Mouse (Mus musculus): ENCODE data around the gene Speer4f2. TPM values are rescaled to one million over a fixed set of nuclear protein-coding genes. Genes with fewer than 3 reads are reported as not detected.
"Not testable (repeated sequence)": the region's sequence is repeated elsewhere in the genome, so short reads cannot be mapped to it uniquely, and the experiment has no call there.

The Speer4f2 gene
- polyA plus RNA-seq (2012; ENCODE audit: insufficient read depth, insufficient read length, low replicate concordance, missing spikeins) = not detected in 2 replicates

- H3K4me3 ChIP-seq (ENCODE audit: insufficient read depth, low read depth, low read length); H3K4me1 ChIP-seq (ENCODE audit: control insufficient read depth, insufficient read depth, low read length); H3K27ac ChIP-seq (ENCODE audit: insufficient read depth, low read depth, low read length): not testable (repeated sequence)
- 85% methylated on average over 1 of the region's 1 CpGs for WGBS
These were observed at the start of gene Speer4f2 for GRCm38 (mm10) chr5:17372880-17373279. Speer4f2 (plus strand) TSS chr5:17373180.

DNA sequence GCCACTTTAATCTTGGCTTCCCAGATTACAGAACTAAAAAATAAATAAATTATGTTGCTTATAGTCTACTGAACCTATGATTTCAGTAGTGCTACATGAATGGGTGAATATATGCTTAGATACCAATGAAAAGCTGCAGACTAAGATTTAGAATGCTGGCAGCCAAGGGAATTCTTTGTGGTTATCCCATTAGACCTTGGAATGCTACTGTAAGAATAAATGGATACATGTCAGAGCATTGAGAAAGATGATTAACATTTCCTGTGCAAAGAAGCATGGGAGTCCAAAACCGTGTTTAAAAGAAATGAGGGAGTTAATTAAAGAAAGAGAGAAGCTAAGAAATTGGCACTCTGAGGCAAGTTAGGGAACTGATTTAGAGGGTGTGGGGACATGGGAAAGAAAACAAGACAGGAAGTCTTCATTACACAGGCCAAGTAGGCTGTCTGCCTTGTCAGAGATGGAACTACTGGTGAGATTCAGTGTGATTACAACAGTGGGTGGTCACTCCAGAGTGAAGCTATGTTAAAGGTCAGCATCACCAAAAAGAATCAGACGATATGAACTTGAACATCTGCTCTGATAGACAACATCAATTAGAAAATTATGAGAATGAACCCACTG, 43.9 kb upstream of the Speer4f2 start:
- H3K27ac ChIP-seq (ENCODE audit: insufficient read depth, low read depth, low read length) = no peak overlapping the region
- TF ChIP-seq POLR2A (IDR thresholded peaks at IDR 0.05; ENCODE audit: insufficient read depth, low read depth, low read length) = no peak
- TF ChIP-seq CTCF (IDR thresholded peaks at IDR 0.05; ENCODE audit: insufficient read depth, low read depth, low read length) = no peak
- H3K4me3 ChIP-seq (ENCODE audit: insufficient read depth, low read depth, low read length) = no peak overlapping the region
- H3K4me1 ChIP-seq (ENCODE audit: control insufficient read depth, insufficient read depth, low read length) = no peaks in the 10 kb centered on the region
- 46% methylated on average over 2 of the region's 2 CpGs for WGBS

DNA sequence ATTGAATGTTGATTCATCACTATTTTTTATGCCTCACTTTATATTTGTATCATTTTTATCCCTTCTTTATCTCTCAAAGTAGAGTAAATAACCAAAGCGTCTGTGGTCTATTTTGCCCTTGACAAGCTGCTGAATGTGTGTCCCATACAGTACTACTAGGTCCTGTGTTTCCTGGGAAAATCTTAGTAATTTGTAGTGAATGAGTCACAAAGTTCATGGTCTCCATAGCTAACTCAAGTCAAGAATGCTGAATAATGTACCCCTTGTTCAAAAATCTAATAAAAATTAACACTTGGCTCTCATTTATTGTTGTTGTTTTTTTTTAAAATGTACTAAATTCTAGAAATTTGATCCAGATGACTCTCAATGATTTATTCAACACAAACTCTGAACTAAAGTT, 38.1 kb upstream of the Speer4f2 start:
- Histone ChIP-seq H3K4me3 (ENCODE audit: insufficient read depth, low read depth, low read length) (no peak overlapping the region), H3K27ac (ENCODE audit: insufficient read depth, low read depth, low read length) (no peak overlapping the region), H3K4me1 (ENCODE audit: control insufficient read depth, insufficient read depth, low read length) (no peaks in the 10 kb centered on the region)
- WGBS = 68% methylated on average over 1 of the region's 1 CpGs
- TF ChIP-seq POLR2A (IDR thresholded peaks at IDR 0.05; ENCODE audit: insufficient read depth, low read depth, low read length) = no peak
- TF ChIP-seq CTCF (IDR thresholded peaks at IDR 0.05; ENCODE audit: insufficient read depth, low read depth, low read length) = no peak

- not testable (repeated sequence) for H3K27ac ChIP-seq (ENCODE audit: insufficient read depth, low read depth, low read length); H3K4me1 ChIP-seq (ENCODE audit: control insufficient read depth, insufficient read depth, low read length); H3K4me3 ChIP-seq (ENCODE audit: insufficient read depth, low read depth, low read length)
- 66% methylated on average over 2 of the region's 2 CpGs for WGBS
These were observed 27.2 kb upstream of the Speer4f2 start for GRCm38 (mm10) chr5:17345741-17346140.

DNA sequence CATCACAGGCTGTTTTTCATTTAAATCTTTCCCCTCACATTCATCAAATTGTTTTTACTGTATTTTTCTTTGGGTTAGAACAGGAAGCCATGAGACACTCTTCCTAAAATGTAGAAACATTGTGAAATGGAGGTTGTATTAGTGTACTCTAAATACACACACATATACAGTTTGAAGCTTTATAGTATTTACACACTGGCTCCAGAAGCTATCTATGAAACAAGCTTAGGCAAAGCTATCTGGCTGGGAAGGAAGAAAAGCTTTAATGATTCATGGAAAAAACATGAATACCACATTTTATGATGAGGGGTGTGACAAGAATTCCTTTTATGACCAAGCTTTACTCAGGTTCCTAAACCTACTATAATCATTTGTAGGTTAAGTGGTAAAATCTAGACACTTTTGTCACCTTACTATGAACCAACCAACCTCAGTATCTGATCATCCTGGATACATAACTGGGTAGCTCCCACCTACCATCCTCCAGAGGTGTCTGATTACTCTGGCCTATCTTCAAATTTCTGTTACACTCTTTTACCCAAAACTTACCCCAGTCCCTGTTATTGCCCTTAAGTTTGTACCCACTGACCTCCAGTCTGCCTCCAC, 13.5 kb upstream of the Speer4f2 start:
- TF ChIP-seq CTCF (IDR thresholded peaks at IDR 0.05; ENCODE audit: insufficient read depth, low read depth, low read length) (no peak), POLR2A (IDR thresholded peaks at IDR 0.05; ENCODE audit: insufficient read depth, low read depth, low read length) (no peak)
- H3K27ac ChIP-seq (ENCODE audit: insufficient read depth, low read depth, low read length) = no peak overlapping the region
- H3K4me3 ChIP-seq (ENCODE audit: insufficient read depth, low read depth, low read length) = no peak overlapping the region
- no peaks in the 10 kb centered on the region for H3K4me1 ChIP-seq (ENCODE audit: control insufficient read depth, insufficient read depth, low read length)

DNA sequence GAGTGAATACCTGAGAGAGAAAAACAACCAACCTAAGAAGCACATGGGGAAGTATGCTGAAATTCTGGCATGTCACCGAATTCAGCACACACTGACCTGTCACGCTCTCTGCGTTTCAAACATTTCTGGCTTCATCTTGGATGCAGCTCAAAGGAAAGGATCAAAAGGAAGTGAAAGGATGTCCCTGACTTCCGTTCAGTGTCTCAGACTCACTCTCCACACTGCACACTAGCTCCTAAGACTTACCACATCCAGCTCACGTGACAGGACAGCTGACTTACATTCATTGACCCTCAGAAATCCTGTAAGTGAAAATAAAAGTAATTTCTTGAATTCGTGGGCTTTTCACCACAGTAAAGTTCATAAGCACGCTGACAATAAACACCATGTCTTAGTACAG, 16.9 kb downstream of the Speer4f2 start:
- WGBS = 73% methylated on average over 7 of the region's 7 CpGs
- H3K4me1 ChIP-seq (ENCODE audit: control insufficient read depth, insufficient read depth, low read length) = no peaks in the 10 kb centered on the region
- TF ChIP-seq CTCF (IDR thresholded peaks at IDR 0.05; ENCODE audit: insufficient read depth, low read depth, low read length) = no peak
- no peak for TF ChIP-seq POLR2A (IDR thresholded peaks at IDR 0.05; ENCODE audit: insufficient read depth, low read depth, low read length)
- H3K4me3 ChIP-seq (ENCODE audit: insufficient read depth, low read depth, low read length) = no peak overlapping the region
- no peak overlapping the region for H3K27ac ChIP-seq (ENCODE audit: insufficient read depth, low read depth, low read length)

DNA sequence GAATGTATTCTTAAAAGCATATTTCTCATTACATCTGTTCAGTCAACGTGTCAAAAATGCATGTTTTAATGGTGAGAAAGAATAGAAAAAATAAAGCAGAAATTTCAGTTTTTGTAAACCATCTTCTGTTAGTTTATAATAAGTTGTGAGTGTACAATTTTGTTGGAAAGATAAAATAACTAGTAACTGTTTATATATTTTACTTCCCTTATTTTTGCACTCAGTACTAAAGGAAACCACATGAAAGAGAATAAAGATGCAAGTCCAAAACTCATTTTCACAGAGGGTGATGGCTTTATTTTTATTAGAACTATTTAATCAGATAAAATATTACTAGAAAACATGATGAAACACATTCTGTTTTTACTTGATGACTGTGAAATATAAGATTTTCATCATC, 18.2 kb downstream of the Speer4f2 start:
- Histone ChIP-seq H3K4me1 (ENCODE audit: control insufficient read depth, insufficient read depth, low read length) (no peaks in the 10 kb centered on the region), H3K4me3 (ENCODE audit: insufficient read depth, low read depth, low read length) (no peak overlapping the region), H3K27ac (ENCODE audit: insufficient read depth, low read depth, low read length) (no peak overlapping the region)
- WGBS = 97% methylated on average over 1 of the region's 1 CpGs
- TF ChIP-seq CTCF (IDR thresholded peaks at IDR 0.05; ENCODE audit: insufficient read depth, low read depth, low read length) (no peak), POLR2A (IDR thresholded peaks at IDR 0.05; ENCODE audit: insufficient read depth, low read depth, low read length) (no peak)

DNA sequence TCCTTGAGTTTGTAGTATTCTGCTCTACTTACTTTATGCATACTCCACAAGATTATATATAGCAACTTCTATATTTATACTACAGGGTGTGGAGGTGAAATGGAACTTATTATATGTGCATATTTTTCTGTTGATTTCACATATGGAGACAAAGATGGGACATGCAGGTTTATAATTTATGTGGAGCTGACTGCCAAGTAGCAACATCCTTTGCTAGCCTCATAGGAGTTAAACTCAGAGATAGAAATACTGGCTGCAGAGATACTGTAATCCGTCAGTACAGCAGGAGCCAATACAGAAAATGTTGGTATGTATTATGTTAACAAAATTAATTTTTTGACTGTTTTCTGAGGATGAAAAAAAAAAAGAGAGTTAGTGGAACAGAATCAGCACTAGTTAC, 27.6 kb downstream of the Speer4f2 start:
- WGBS = 90% methylated on average over 1 of the region's 1 CpGs
- Histone ChIP-seq H3K27ac (ENCODE audit: insufficient read depth, low read depth, low read length) (no peak overlapping the region), H3K4me1 (ENCODE audit: control insufficient read depth, insufficient read depth, low read length) (no peaks in the 10 kb centered on the region), H3K4me3 (ENCODE audit: insufficient read depth, low read depth, low read length) (no peak overlapping the region)
- TF ChIP-seq CTCF (IDR thresholded peaks at IDR 0.05; ENCODE audit: insufficient read depth, low read depth, low read length) = no peak

DNA sequence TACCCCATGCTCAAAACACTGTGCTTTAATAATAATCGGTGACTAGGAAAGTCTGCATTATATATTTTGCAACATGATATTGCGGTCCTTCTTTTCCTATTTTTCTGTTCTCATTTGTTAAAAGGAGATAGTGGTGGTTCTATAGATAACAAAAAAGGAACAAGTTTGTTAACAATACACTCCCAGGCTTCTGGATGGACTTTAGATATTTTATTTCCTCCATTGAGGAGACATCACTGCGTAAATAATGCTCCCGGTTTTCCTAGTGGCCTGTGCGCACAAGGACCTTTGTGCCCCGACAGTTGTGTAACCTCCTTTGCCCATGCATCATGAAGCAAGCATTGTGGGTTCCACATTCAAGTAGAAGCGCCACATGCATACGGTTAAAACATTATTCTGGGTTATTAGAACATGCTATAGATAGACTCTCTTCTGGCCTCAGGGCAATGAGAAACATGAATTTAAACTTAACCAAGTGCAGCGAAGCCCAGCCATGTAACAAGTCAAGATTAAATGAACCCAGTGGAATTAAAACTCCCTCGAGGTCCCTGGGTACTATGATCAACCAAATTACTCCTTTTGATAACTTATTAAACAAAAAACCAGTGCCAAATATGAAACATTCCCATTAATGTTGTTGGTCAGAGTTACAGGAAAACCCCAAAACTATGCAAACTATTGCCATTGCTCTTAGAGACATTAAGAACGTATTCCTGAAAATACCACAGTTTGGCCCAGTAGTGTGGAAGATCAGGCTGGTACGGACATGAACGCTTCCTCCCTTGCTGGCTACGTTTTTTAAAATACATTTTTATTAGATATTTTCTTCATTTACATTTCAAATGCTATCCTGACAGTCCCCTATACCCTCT, 28.5 kb downstream of the Speer4f2 start:
- no peak overlapping the region for H3K27ac ChIP-seq (ENCODE audit: insufficient read depth, low read depth, low read length)
- 89% methylated on average over 14 of the region's 14 CpGs for WGBS
- TF ChIP-seq CTCF (IDR thresholded peaks at IDR 0.05; ENCODE audit: insufficient read depth, low read depth, low read length) (no peak), POLR2A (IDR thresholded peaks at IDR 0.05; ENCODE audit: insufficient read depth, low read depth, low read length) (no peak)
- H3K4me3 ChIP-seq (ENCODE audit: insufficient read depth, low read depth, low read length) = no peak overlapping the region
- H3K4me1 ChIP-seq (ENCODE audit: control insufficient read depth, insufficient read depth, low read length) = no peaks in the 10 kb centered on the region
